Mouse (Mus musculus): ENCODE results near the gene Chodl.

Chodl gene

GRCm38 (mm10) chr16:78930382-78931286 lies at the start of gene Chodl:
Gene Chodl (plus strand): TSS chr16:78930948.
- DNase-seq (ENCODE audit: low read depth) = no peak

GRCm38 (mm10) chr16:78922644-78923043 lies 8.1 kb upstream of the Chodl start:
- no peak for DNase-seq (ENCODE audit: low read depth)

- DNase-seq (ENCODE audit: low read depth) = no peak
Observed at GRCm38 (mm10) chr16:78931287-78932025, 708 bp downstream of the Chodl start.

GRCm38 (mm10) chr16:78934298-78934697 lies 3.5 kb downstream of the Chodl start:
- DNase-seq (ENCODE audit: low read depth) = no peak

GRCm38 (mm10) chr16:78937755-78938154 lies 7.0 kb downstream of the Chodl start:
- no peak for DNase-seq (ENCODE audit: low read depth)

GRCm38 (mm10) chr16:78950359-78950758 lies 19.6 kb downstream of the Chodl start:
- DNase-seq (ENCODE audit: low read depth) = no peak

GRCm38 (mm10) chr16:78957434-78957833 lies 26.7 kb downstream of the Chodl start:
- no peak for DNase-seq (ENCODE audit: low read depth)

- peak; percentile 4 for DNase-seq (ENCODE audit: low read depth)
Observed at GRCm38 (mm10) chr16:78969091-78969731, 38.5 kb downstream of the Chodl start.

GRCm38 (mm10) chr16:78974099-78974498 lies 43.4 kb downstream of the Chodl start:
- no peak for DNase-seq (ENCODE audit: low read depth)

GRCm38 (mm10) chr16:78976384-78976783 lies 45.6 kb downstream of the Chodl start:
- DNase-seq (ENCODE audit: low read depth) = no peak
